Mouse (Mus musculus) CD4-positive naive resting alpha-beta T cell, adult 57 days (primary cell): ENCODE measurements around the gene Sstr5. TPM values are rescaled to one million over a fixed set of nuclear protein-coding genes. Genes with fewer than 3 reads are reported as not detected.

ENCODE experiments used
- total RNA-seq: library from RNA; stranded (reverse); gene quantifications from one replicate; pipeline ENCODE4 v1.2.4, GENCODE M21; 2023

Sstr5 gene
- not detected for total RNA-seq

DNA sequence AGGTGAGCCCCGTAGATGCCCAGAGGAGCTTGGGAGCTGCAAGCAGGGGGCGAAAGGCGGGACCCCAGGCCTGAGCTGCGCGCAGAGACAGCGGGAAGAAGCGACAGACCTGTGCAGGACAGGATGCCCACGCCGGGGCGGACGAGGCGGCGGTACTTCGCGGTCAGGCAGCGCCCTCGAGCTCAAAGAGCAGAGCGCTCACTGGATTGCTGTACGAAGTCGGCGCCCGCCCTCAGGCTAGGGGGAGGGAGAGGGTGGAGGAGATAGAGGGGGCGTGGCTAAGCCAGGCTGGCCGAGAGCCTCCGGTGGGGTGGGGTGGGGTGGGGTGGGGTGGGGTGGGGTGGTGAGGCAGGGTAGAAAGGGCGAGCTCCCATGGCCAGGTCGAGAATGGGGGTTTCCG lies at the start of gene Sstr5:
Gene Sstr5, minus strand, starts transcription at position 276 of the 400 bp plus-strand sequence.

DNA sequence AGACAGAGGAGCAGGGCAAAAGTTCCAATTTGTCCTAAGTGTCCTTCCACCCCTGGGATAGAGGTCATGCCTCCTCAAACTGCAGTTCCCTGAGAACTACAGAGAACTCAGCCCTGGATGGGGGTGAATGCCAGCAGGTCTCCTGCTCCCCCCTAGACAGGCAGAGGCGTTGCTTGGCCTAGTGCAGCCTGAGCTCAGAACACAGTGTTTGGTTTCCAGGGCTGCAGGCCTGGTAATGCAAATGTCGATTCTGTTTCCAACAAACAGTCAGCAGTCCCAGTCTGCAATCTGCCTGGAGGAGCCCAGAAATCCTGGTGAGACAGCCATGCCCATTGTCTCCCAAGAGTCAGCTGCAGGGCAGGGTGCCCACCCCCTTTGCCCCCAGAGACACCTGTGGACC lies 42.8 kb downstream of the Sstr5 start, which contains the start of gene Tekt4:
Gene Tekt4, plus strand, starts transcription at position 344 of the 400 bp plus-strand sequence.

Other genes starting within 250 kb of the Sstr5 start
- gene Baiap3, start 240.9 kb downstream of the Sstr5 start, total RNA-seq = 6.6 TPM
- 415 TPM for gene Ube2i, start 222.7 kb downstream of the Sstr5 start, total RNA-seq
- gene Prss34, start 198.9 kb downstream of the Sstr5 start, total RNA-seq = 3.5 TPM
- not detected for gene Prss28, start 188.6 kb downstream of the Sstr5 start, total RNA-seq
- gene Prss29, start 178.6 kb downstream of the Sstr5 start, total RNA-seq = not detected
- not detected for gene Tpsab1, start 151.7 kb downstream of the Sstr5 start, total RNA-seq
- gene Tpsb2, start 131.0 kb downstream of the Sstr5 start, total RNA-seq = not detected
- gene Tpsg1, start 128.0 kb downstream of the Sstr5 start, total RNA-seq = not detected
- gene Cacna1h, start 63.5 kb downstream of the Sstr5 start, total RNA-seq = 0.74 TPM
- not detected for gene Tekt4, start 42.7 kb downstream of the Sstr5 start, total RNA-seq
- gene Sox8, start 73.4 kb upstream of the Sstr5 start, total RNA-seq = 0.30 TPM
- gene Lmf1, start 81.8 kb upstream of the Sstr5 start, total RNA-seq = 28.7 TPM
- not detected for gene Gng13, start 219.9 kb upstream of the Sstr5 start, total RNA-seq
- 7.2 TPM for gene Chtf18, start 230.1 kb upstream of the Sstr5 start, total RNA-seq
- gene Rpusd1, start 230.4 kb upstream of the Sstr5 start, total RNA-seq = 5.6 TPM
- gene Mslnl, start 238.8 kb upstream of the Sstr5 start, total RNA-seq = not detected